27 mouse cellular contexts compared by ENCODE assay signal in genomic region chr11:120744121-120744701, GRCm38 (mm10). TPM values are rescaled to one million over a fixed set of nuclear protein-coding genes. Genes with fewer than 3 reads are reported as not detected.
DNase-seq lines count a peak whose midpoint lies in the region; ATAC-seq and TF ChIP-seq lines count a peak whose summit lies in the region.
"Had no signal": no experiment of that assay in that cellular context is flagged by ENCODE, and none has a peak within 500 bp of the region (broad histone marks: within the 10 kb centered on the region; RNA-seq: fewer than 3 reads in every experiment).

No protein-coding gene starts in this region.

- H3K36me3 ChIP-seq in embryonic facial prominence, embryonic 14.5 days (ENCODE audit: control insufficient read depth, insufficient read depth, low read length): no peaks in the 10 kb centered on the region
- H3K36me3 ChIP-seq in embryonic facial prominence, embryonic 10.5 days (replicated peaks): no peaks in the 10 kb centered on the region
- no peaks in the 10 kb centered on the region for H3K36me3 ChIP-seq in stomach, postnatal 0 days (ENCODE audit: control insufficient read depth, insufficient read depth, low read length)
- H3K36me3 ChIP-seq: embryonic facial prominence, embryonic 12.5 days; forebrain, embryonic 12.5 days; heart, embryonic 10.5 days; hindbrain, embryonic 10.5 days; limb, embryonic 12.5 days; neural tube, embryonic 13.5 days had no signal

- ATAC-seq in embryonic facial prominence, embryonic 14.5 days (ENCODE audit: low read depth): peak; percentile 70; the same call in 1 of the 2 replicates
- ATAC-seq in stomach, postnatal 0 days (ENCODE audit: low FRiP score, low TSS enrichment): peak; percentile 81
- ATAC-seq: hindbrain, embryonic 16.5 days; liver, postnatal 0 days; midbrain, embryonic 16.5 days had no signal

- H3K4me2 ChIP-seq in embryonic facial prominence, embryonic 14.5 days (ENCODE audit: low read depth, low read length): no peak overlapping the region
- no peak overlapping the region for H3K4me2 ChIP-seq in stomach, postnatal 0 days (replicated peaks; ENCODE audit: low read depth)
- H3K4me2 ChIP-seq: embryonic facial prominence, embryonic 12.5 days; forebrain, embryonic 12.5 days; limb, embryonic 12.5 days; liver, embryonic 11.5 days; neural tube, embryonic 13.5 days had no signal

- TF ChIP-seq EP300 in stomach, postnatal 0 days (optimal IDR thresholded peaks at IDR 0.05): no peak

- no peaks in the 10 kb centered on the region for H3K4me1 ChIP-seq in embryonic facial prominence, embryonic 14.5 days (ENCODE audit: control insufficient read depth, insufficient read depth, low read length)
- H3K4me1 ChIP-seq in embryonic facial prominence, embryonic 10.5 days: no peaks in the 10 kb centered on the region
- H3K4me1 ChIP-seq in stomach, postnatal 0 days (replicated peaks; ENCODE audit: control insufficient read depth, insufficient read depth): no peaks in the 10 kb centered on the region
- H3K4me1 ChIP-seq: embryonic facial prominence, embryonic 12.5 days; forebrain, embryonic 12.5 days; heart, embryonic 10.5 days; hindbrain, embryonic 10.5 days; limb, embryonic 12.5 days; neural tube, embryonic 13.5 days had no signal

- no peaks in the 10 kb centered on the region for H3K9me3 ChIP-seq in embryonic facial prominence, embryonic 14.5 days (ENCODE audit: control insufficient read depth, low read length)
- no peaks in the 10 kb centered on the region for H3K9me3 ChIP-seq in embryonic facial prominence, embryonic 10.5 days
- no peaks in the 10 kb centered on the region for H3K9me3 ChIP-seq in stomach, postnatal 0 days (ENCODE audit: control insufficient read depth, low read length)
- H3K9me3 ChIP-seq: embryonic facial prominence, embryonic 12.5 days; forebrain, embryonic 12.5 days; heart, embryonic 10.5 days; hindbrain, embryonic 10.5 days; limb, embryonic 12.5 days; neural tube, embryonic 13.5 days had no signal

- H3K4me3 ChIP-seq in embryonic facial prominence, embryonic 14.5 days (ENCODE audit: low read depth, low read length): no peak overlapping the region
- no peak overlapping the region for H3K4me3 ChIP-seq in embryonic facial prominence, embryonic 10.5 days
- H3K4me3 ChIP-seq in stomach, postnatal 0 days (ENCODE audit: low read depth, low read length): no peak overlapping the region
- H3K4me3 ChIP-seq: embryonic facial prominence, embryonic 12.5 days; erythroblast, embryonic 14.5 days; forebrain, embryonic 12.5 days; heart, embryonic 10.5 days; hindbrain, embryonic 10.5 days; layer of hippocampus, adult 2 months; limb, embryonic 12.5 days; myocyte; neural tube, embryonic 13.5 days had no signal

- no peak for TF ChIP-seq CTCF in stomach, postnatal 0 days (IDR thresholded peaks at IDR 0.05; ENCODE audit: low read depth)

- no peaks in the 10 kb centered on the region for H3K27me3 ChIP-seq in embryonic facial prominence, embryonic 14.5 days (replicated peaks; ENCODE audit: control insufficient read depth, insufficient read depth, low read length)
- H3K27me3 ChIP-seq in embryonic facial prominence, embryonic 10.5 days (replicated peaks; ENCODE audit: low read depth, poor library complexity, severe bottlenecking): no peaks in the 10 kb centered on the region
- H3K27me3 ChIP-seq in stomach, postnatal 0 days (ENCODE audit: control insufficient read depth, insufficient read depth, low read length): no peaks in the 10 kb centered on the region
- H3K27me3 ChIP-seq: embryonic facial prominence, embryonic 12.5 days; forebrain, embryonic 12.5 days; limb, embryonic 12.5 days; neural tube, embryonic 13.5 days had no signal

- WGBS in embryonic facial prominence, embryonic 14.5 days: 67% methylated on average over 7 of the region's 7 CpGs
- WGBS in embryonic facial prominence, embryonic 10.5 days: 77% methylated on average over 7 of the region's 7 CpGs
- 53% methylated on average over 7 of the region's 7 CpGs for WGBS in stomach, postnatal 0 days

- no peak overlapping the region for H3K9ac ChIP-seq in embryonic facial prominence, embryonic 14.5 days (ENCODE audit: low read depth, low read length)
- H3K9ac ChIP-seq in stomach, postnatal 0 days (ENCODE audit: low read length): no peak overlapping the region
- H3K9ac ChIP-seq: embryonic facial prominence, embryonic 12.5 days; forebrain, embryonic 12.5 days; limb, embryonic 12.5 days; liver, postnatal 0 days; neural tube, embryonic 13.5 days had no signal

- DNase-seq in embryonic facial prominence, embryonic 14.5 days (ENCODE audit: low spot score): peak; percentile 40
- no peak for DNase-seq in embryonic facial prominence, embryonic 10.5 days (ENCODE audit: low spot score)
- DNase-seq in urinary bladder, postnatal 25 days (ENCODE audit: low spot score): peak; percentile 5
- DNase-seq in urinary bladder, postnatal 10 days (ENCODE audit: low spot score): no peak
- peak; percentile 49 for DNase-seq in lung, postnatal 14 days
- DNase-seq in stomach, postnatal 0 days (ENCODE audit: low spot score): peak; percentile 69
- no peak for DNase-seq in left cerebral cortex, adult 9 months (ENCODE audit: low spot score in 2 of 2)
- no peak for DNase-seq in cerebellum, adult 9-10 months
- DNase-seq: adrenal gland, postnatal 14 days; cerebellum, postnatal 14 days; gastrocnemius, postnatal 36 days; kidney, adult 18-20 months; kidney, postnatal 14 days; layer of hippocampus, postnatal 36 days; liver, postnatal 0 days had no signal

- H3K27ac ChIP-seq in embryonic facial prominence, embryonic 14.5 days (replicated peaks; ENCODE audit: low read depth, low read length): no peak overlapping the region
- no peak overlapping the region for H3K27ac ChIP-seq in embryonic facial prominence, embryonic 10.5 days (replicated peaks)
- H3K27ac ChIP-seq in stomach, postnatal 0 days (replicated peaks): peak overlapping the region; percentile 77
- H3K27ac ChIP-seq: embryonic facial prominence, embryonic 12.5 days; forebrain, embryonic 12.5 days; heart, embryonic 10.5 days; hindbrain, embryonic 10.5 days; layer of hippocampus, adult 2 months; limb, embryonic 12.5 days; neural tube, embryonic 13.5 days had no signal

RNA-seq across cellular contexts. Expression of gene Cbr2, which starts 12.3 kb away (rescaled TPM):
- 58.3 and 113 TPM in 2 replicates for polyA plus RNA-seq in embryonic facial prominence, embryonic 14.5 days (2014; fragmentation: Nextera tagmentation; extraction: Ambion mirVana)
- polyA plus RNA-seq in embryonic facial prominence, embryonic 10.5 days (2016; fragmentation: Nextera tagmentation; extraction: Ambion mirVana): 2.6 and 2.9 TPM in 2 replicates
- 129 and 160 TPM in 2 replicates for polyA plus RNA-seq in stomach, postnatal 0 days (2015; fragmentation: Nextera tagmentation; extraction: Ambion mirVana)
- polyA plus RNA-seq: erythroblast, embryonic 14.5 days had no signal

RNA-seq across cellular contexts. Expression of gene Dcxr, which starts 17.1 kb away (rescaled TPM):
- polyA plus RNA-seq in embryonic facial prominence, embryonic 14.5 days (2014; fragmentation: Nextera tagmentation; extraction: Ambion mirVana): 23.5 and 27.0 TPM in 2 replicates
- 12.8 and 16.0 TPM in 2 replicates for polyA plus RNA-seq in embryonic facial prominence, embryonic 10.5 days (2016; fragmentation: Nextera tagmentation; extraction: Ambion mirVana)
- 56.3 and 58.4 TPM in 2 replicates for polyA plus RNA-seq in stomach, postnatal 0 days (2015; fragmentation: Nextera tagmentation; extraction: Ambion mirVana)

RNA-seq across cellular contexts. Expression of gene Hmga1b, which starts 18.4 kb away (rescaled TPM):
- polyA plus RNA-seq in embryonic facial prominence, embryonic 14.5 days (2014; fragmentation: Nextera tagmentation; extraction: Ambion mirVana): 3.0 and 4.8 TPM in 2 replicates
- polyA plus RNA-seq in embryonic facial prominence, embryonic 10.5 days (2016; fragmentation: Nextera tagmentation; extraction: Ambion mirVana): 10.5 and 11.6 TPM in 2 replicates
- polyA plus RNA-seq in stomach, postnatal 0 days (2015; fragmentation: Nextera tagmentation; extraction: Ambion mirVana): 3.0 and 3.1 TPM in 2 replicates

RNA-seq across cellular contexts. Expression of gene Rac3, which starts 22.9 kb away (rescaled TPM):
- 16.5 and 16.6 TPM in 2 replicates for polyA plus RNA-seq in embryonic facial prominence, embryonic 14.5 days (2014; fragmentation: Nextera tagmentation; extraction: Ambion mirVana)
- polyA plus RNA-seq in embryonic facial prominence, embryonic 10.5 days (2016; fragmentation: Nextera tagmentation; extraction: Ambion mirVana): 27.2 and 31.2 TPM in 2 replicates
- 21.9 and 22.1 TPM in 2 replicates for polyA plus RNA-seq in stomach, postnatal 0 days (2015; fragmentation: Nextera tagmentation; extraction: Ambion mirVana)

RNA-seq across cellular contexts. Expression of gene Lrrc45, which starts 30.5 kb away (rescaled TPM):
- 46.5 and 50.7 TPM in 2 replicates for polyA plus RNA-seq in embryonic facial prominence, embryonic 14.5 days (2014; fragmentation: Nextera tagmentation; extraction: Ambion mirVana)
- 56.8 and 58.9 TPM in 2 replicates for polyA plus RNA-seq in embryonic facial prominence, embryonic 10.5 days (2016; fragmentation: Nextera tagmentation; extraction: Ambion mirVana)
- 18.7 and 20.4 TPM in 2 replicates for polyA plus RNA-seq in stomach, postnatal 0 days (2015; fragmentation: Nextera tagmentation; extraction: Ambion mirVana)

Comparison
In these comparisons a context has a peak if more than half of its experiments do, and no peak if none do; other contexts are left out.
1. DNase-seq: peak in embryonic facial prominence, embryonic 14.5 days (single experiment), urinary bladder, postnatal 25 days (single experiment), lung, postnatal 14 days (single experiment) and stomach, postnatal 0 days (single experiment); none in embryonic facial prominence, embryonic 10.5 days (single experiment), urinary bladder, postnatal 10 days (single experiment), left cerebral cortex, adult 9 months (0 of 2) and cerebellum, adult 9-10 months (single experiment).
2. RNA of gene Cbr2, which starts 12.3 kb away (polyA plus RNA-seq): 129 to 160 TPM in stomach, postnatal 0 days and 58.3 to 113 TPM in embryonic facial prominence, embryonic 14.5 days; 2.6 to 2.9 TPM in embryonic facial prominence, embryonic 10.5 days; every median in the first group is over 10 times any median in the second.